In genomic region chr8:22150345-22150663, GRCm38 (mm10) we compare ENCODE assay signal across 22 mouse cellular contexts. TPM values are rescaled to one million over a fixed set of nuclear protein-coding genes. Genes with fewer than 3 reads are reported as not detected.
A peak's percentile ranks its signal among the peaks of the same experiment; 100 is the strongest.
DNase-seq lines count a peak whose midpoint lies in the region; ATAC-seq lines count a peak whose summit lies in the region.
"Had no signal": no experiment of that assay in that cellular context is flagged by ENCODE, and none has a peak within 500 bp of the region (broad histone marks: within the 10 kb centered on the region; RNA-seq: fewer than 3 reads in every experiment).

No protein-coding gene starts in this region.

- no peak for ATAC-seq in forebrain, embryonic 14.5 days
- no peak for ATAC-seq in forebrain, embryonic 11.5 days (replicated peaks; ENCODE audit: low FRiP score)
- ATAC-seq in megakaryocyte, adult 5-6 weeks (ENCODE audit: poor library complexity, severe bottlenecking), result no peak
- ATAC-seq: forebrain, embryonic 13.5 days; hindbrain, postnatal 0 days had no signal

- DNase-seq in forebrain, embryonic 14.5 days (ENCODE audit: low spot score), result peak; percentile 11
- no peak for DNase-seq in forebrain, embryonic 11.5 days (ENCODE audit: low spot score)
- DNase-seq in kidney, postnatal 36 days, result peak; percentile 18 to 37
- no peak for DNase-seq in kidney, adult 8-10 months
- DNase-seq in lung, postnatal 36 days, result peak; percentile 3
- no peak for DNase-seq in lung, postnatal 14 days
- DNase-seq: cerebellum, adult 2 months; embryo, embryonic 11 days; gastrocnemius, postnatal 25 days; heart, postnatal 36 days; kidney, adult 9 months; layer of hippocampus, adult 9-11 months; lung, adult 18-20 months; spleen, adult 18-20 months; thymus, adult 18-20 months had no signal

- H3K27ac ChIP-seq in forebrain, embryonic 14.5 days (ENCODE audit: low read depth, low read length), result no peak overlapping the region
- H3K27ac ChIP-seq in forebrain, embryonic 11.5 days (ENCODE audit: low read depth, low read length), result no peak overlapping the region
- H3K27ac ChIP-seq: forebrain, embryonic 13.5 days; heart, embryonic 10.5 days; hindbrain, postnatal 0 days; limb, embryonic 12.5 days; neural tube, embryonic 12.5 days had no signal

- no peak overlapping the region for H3K9ac ChIP-seq in forebrain, embryonic 14.5 days (ENCODE audit: low read length)
- no peak overlapping the region for H3K9ac ChIP-seq in forebrain, embryonic 11.5 days (ENCODE audit: low read length)
- H3K9ac ChIP-seq: forebrain, embryonic 13.5 days; limb, embryonic 12.5 days; neural tube, embryonic 12.5 days had no signal

- H3K4me3 ChIP-seq in forebrain, embryonic 14.5 days (ENCODE audit: low read depth, low read length), result no peak overlapping the region
- no peak overlapping the region for H3K4me3 ChIP-seq in forebrain, embryonic 11.5 days (ENCODE audit: low read depth, low read length)
- H3K4me3 ChIP-seq: forebrain, embryonic 13.5 days; heart, embryonic 10.5 days; limb, embryonic 12.5 days; neural tube, embryonic 12.5 days had no signal

- 54% methylated on average over 3 of the region's 3 CpGs for WGBS in forebrain, embryonic 14.5 days
- WGBS in forebrain, embryonic 11.5 days, result 91% methylated on average over 3 of the region's 3 CpGs

- H3K4me2 ChIP-seq in forebrain, embryonic 14.5 days (ENCODE audit: low read length), result no peak overlapping the region
- no peak overlapping the region for H3K4me2 ChIP-seq in forebrain, embryonic 11.5 days (ENCODE audit: low read depth, low read length, severe bottlenecking)
- H3K4me2 ChIP-seq: forebrain, embryonic 13.5 days; limb, embryonic 12.5 days; neural tube, embryonic 12.5 days had no signal

- H3K36me3 ChIP-seq in forebrain, embryonic 14.5 days (ENCODE audit: control insufficient read depth, insufficient read depth, low read length), result 0 out of 2 replicates have a peak, but pooled peaks cover 5% of the 10 kb centered on the region
- no peaks in the 10 kb centered on the region; the same call in 1 of the 2 replicates for H3K36me3 ChIP-seq in forebrain, embryonic 11.5 days (ENCODE audit: control insufficient read depth, insufficient read depth, low read length)

- no peaks in the 10 kb centered on the region for H3K27me3 ChIP-seq in forebrain, embryonic 14.5 days (replicated peaks; ENCODE audit: control insufficient read depth, insufficient read depth, low read length)
- H3K27me3 ChIP-seq in forebrain, embryonic 11.5 days (ENCODE audit: control insufficient read depth, insufficient read depth, low read length), result no peaks in the 10 kb centered on the region
- H3K27me3 ChIP-seq: forebrain, embryonic 13.5 days; limb, embryonic 12.5 days; neural tube, embryonic 12.5 days had no signal

- H3K9me3 ChIP-seq in forebrain, embryonic 14.5 days (replicated peaks; ENCODE audit: control insufficient read depth, low read length), result no peaks in the 10 kb centered on the region
- H3K9me3 ChIP-seq in forebrain, embryonic 11.5 days (ENCODE audit: control insufficient read depth, low read length), result no peaks in the 10 kb centered on the region
- H3K9me3 ChIP-seq: forebrain, embryonic 13.5 days; heart, embryonic 10.5 days; limb, embryonic 12.5 days; neural tube, embryonic 12.5 days had no signal

- no peaks in the 10 kb centered on the region for H3K4me1 ChIP-seq in forebrain, embryonic 14.5 days (ENCODE audit: control insufficient read depth, insufficient read depth, low read length)
- H3K4me1 ChIP-seq in forebrain, embryonic 11.5 days (replicated peaks; ENCODE audit: control insufficient read depth, insufficient read depth, low read length), result no peaks in the 10 kb centered on the region
- H3K4me1 ChIP-seq: forebrain, embryonic 13.5 days; heart, embryonic 10.5 days; limb, embryonic 12.5 days; neural tube, embryonic 12.5 days had no signal

RNA-seq across cellular contexts. Expression of gene Nek3, which starts 15.9 kb away (rescaled TPM):
- 7.5 and 7.9 TPM in 2 replicates for polyA plus RNA-seq in forebrain, embryonic 14.5 days (2014; fragmentation: Nextera tagmentation; extraction: Ambion mirVana)
- 7.7 and 8.0 TPM in 2 replicates for polyA plus RNA-seq in forebrain, embryonic 11.5 days (2014; fragmentation: Nextera tagmentation; extraction: Ambion mirVana)
- total RNA-seq in megakaryocyte, adult 5-6 weeks (2015), result 1.2 and 2.3 TPM in 2 replicates
- 2.1 and 2.2 TPM in 2 replicates for total RNA-seq in megakaryocyte, adult 5-6 weeks (2017)

RNA-seq across cellular contexts. Expression of gene Nek5, which starts 25.5 kb away (rescaled TPM):
- polyA plus RNA-seq in forebrain, embryonic 14.5 days (2014; fragmentation: Nextera tagmentation; extraction: Ambion mirVana), result 0.54 and 0.65 TPM in 2 replicates
- 0.21 and 0.24 TPM in 2 replicates for polyA plus RNA-seq in forebrain, embryonic 11.5 days (2014; fragmentation: Nextera tagmentation; extraction: Ambion mirVana)
- not detected in 2 replicates for total RNA-seq in megakaryocyte, adult 5-6 weeks (2015)
- not detected in 2 replicates for total RNA-seq in megakaryocyte, adult 5-6 weeks (2017)
- total RNA-seq: heart, postnatal 36 days; monocyte, adult 5-6 weeks had no signal
- polyA plus RNA-seq: neural tube, embryonic 12.5 days had no signal

RNA-seq across cellular contexts. Expression of gene Ckap2, which starts 35.3 kb away (rescaled TPM):
- polyA plus RNA-seq in forebrain, embryonic 14.5 days (2014; fragmentation: Nextera tagmentation; extraction: Ambion mirVana), result 32.0 and 39.1 TPM in 2 replicates
- 76.9 and 82.7 TPM in 2 replicates for polyA plus RNA-seq in forebrain, embryonic 11.5 days (2014; fragmentation: Nextera tagmentation; extraction: Ambion mirVana)
- total RNA-seq in megakaryocyte, adult 5-6 weeks (2015), result 66.7 and 76.1 TPM in 2 replicates
- total RNA-seq in megakaryocyte, adult 5-6 weeks (2017), result 46.4 and 54.6 TPM in 2 replicates

RNA-seq across cellular contexts. Expression of gene Vps36, which starts 42.3 kb away (rescaled TPM):
- polyA plus RNA-seq in forebrain, embryonic 14.5 days (2014; fragmentation: Nextera tagmentation; extraction: Ambion mirVana), result 29.1 and 32.8 TPM in 2 replicates
- 45.5 and 45.9 TPM in 2 replicates for polyA plus RNA-seq in forebrain, embryonic 11.5 days (2014; fragmentation: Nextera tagmentation; extraction: Ambion mirVana)
- 47.5 and 49.8 TPM in 2 replicates for total RNA-seq in megakaryocyte, adult 5-6 weeks (2015)
- total RNA-seq in megakaryocyte, adult 5-6 weeks (2017), result 43.9 and 47.3 TPM in 2 replicates

Comparison
In these comparisons a context has a peak if more than half of its experiments do, and no peak if none do; other contexts are left out.
1. DNase-seq: peak in forebrain, embryonic 14.5 days (single experiment), kidney, postnatal 36 days (2 of 2) and lung, postnatal 36 days (single experiment); none in forebrain, embryonic 11.5 days (single experiment), kidney, adult 8-10 months (0 of 2) and lung, postnatal 14 days (single experiment).